Mouse (Mus musculus) hindbrain, embryonic 12.5 days (tissue): ENCODE measurements around the gene Wdr90. TPM values are rescaled to one million over a fixed set of nuclear protein-coding genes. Genes with fewer than 3 reads are reported as not detected.
A peak's percentile ranks its signal among the peaks of the same experiment; 100 is the strongest.

Source experiments
- ATAC-seq: fragments of 200-750 bp; cut with Nextera tagmentation; 2 replicates; pipeline ENCODE4 v1.8.0; 2017; ENCODE audit warnings: moderate TSS enrichment; ENCODE audit not compliant: low FRiP score
- H3K27ac ChIP-seq: fragments of 300-500 bp; sonication (generic); 2 replicates; pipeline ENCODE4 v1.5.1; 2016; ENCODE audit warnings: mild to moderate bottlenecking
- H3K27me3 ChIP-seq: fragments of 300-500 bp; sonication (generic); 2 replicates; pipeline ENCODE4 v1.6.1; 2016; ENCODE audit warnings: mild to moderate bottlenecking
- H3K36me3 ChIP-seq: fragments of 300-500 bp; sonication (generic); 2 replicates; pipeline ENCODE4 v1.6.1; 2016; ENCODE audit warnings: mild to moderate bottlenecking
- H3K4me1 ChIP-seq: fragments of 300-500 bp; sonication (generic); 2 replicates; pipeline ENCODE4 v1.6.1; 2016
- H3K4me2 ChIP-seq: fragments of 300-500 bp; sonication (generic); replicated peaks from 2 replicates; pipeline ENCODE4 v1.6.1; 2016; ENCODE audit warnings: mild to moderate bottlenecking
- H3K4me3 ChIP-seq: fragments of 300-500 bp; sonication (generic); 2 replicates; pipeline ENCODE4 v1.5.1; 2016; ENCODE audit warnings: mild to moderate bottlenecking
- H3K9ac ChIP-seq: fragments of 300-500 bp; sonication (generic); 2 replicates; pipeline ENCODE4 v1.6.1; 2016; ENCODE audit warnings: mild to moderate bottlenecking, moderate library complexity
- H3K9me3 ChIP-seq: fragments of 300-500 bp; sonication (generic); replicated peaks from 2 replicates; pipeline ENCODE4 v1.6.1; 2016; ENCODE audit warnings: mild to moderate bottlenecking
- WGBS: fragments of 180-500 bp; shearing (Covaris S2); methylation state at CpG from one replicate; pipeline ENCODE4 v1.1.7; 2016; 5-methylcytosine and 5-hydroxymethylcytosine counted together
- microRNA-seq: library from miRNA; unstranded; fragments of <30 nt; microRNA quantifications from one replicate; pipeline ENCODE4, GENCODE M21; 2017
- polyA plus RNA-seq: library from polyadenylated mRNA; unstranded; fragments of >200 nt; fragmentation: Nextera tagmentation; extraction: Ambion mirVana; gene quantifications from 2 replicates; pipeline ENCODE4 v1.2.1, GENCODE M21; 2016

Wdr90 gene
- polyA plus RNA-seq, 1 experiment from 2014 or later = 30.0 TPM

- WGBS = 82% methylated on average over 4 of the region's 4 CpGs
- Histone ChIP-seq H3K4me1 (peaks cover 53% of the 10 kb centered on the region), H3K9me3 (no peaks in the 10 kb centered on the region), H3K4me3 (no peak overlapping the region), H3K27me3 (peaks cover 5% of the 10 kb centered on the region), H3K27ac (no peak overlapping the region), H3K4me2 (no peak overlapping the region), H3K9ac (no peak overlapping the region), H3K36me3 (no peaks in the 10 kb centered on the region)
- no peak for ATAC-seq
Observed at GRCm38 (mm10) chr17:25806507-25806906, 54.8 kb downstream of the Wdr90 start.

- WGBS = 4% methylated on average over 10 of the region's 10 CpGs
- H3K27ac ChIP-seq = peak overlapping the region; percentile 94
- H3K4me1 ChIP-seq = peaks cover 29% of the 10 kb centered on the region
- H3K4me2 ChIP-seq = peak overlapping the region; percentile 39
- H3K9me3 ChIP-seq = no peaks in the 10 kb centered on the region
- H3K9ac ChIP-seq = peak overlapping the region; percentile 28
- H3K36me3 ChIP-seq = no peaks in the 10 kb centered on the region
- ATAC-seq = peak; percentile 93
- no peak overlapping the region; the same call in 1 of the 2 replicates for H3K4me3 ChIP-seq
- H3K27me3 ChIP-seq = no peaks in the 10 kb centered on the region; the same call in 1 of the 2 replicates
Observed at GRCm38 (mm10) chr17:25802825-25803517, 58.3 kb downstream of the Wdr90 start.

DNA sequence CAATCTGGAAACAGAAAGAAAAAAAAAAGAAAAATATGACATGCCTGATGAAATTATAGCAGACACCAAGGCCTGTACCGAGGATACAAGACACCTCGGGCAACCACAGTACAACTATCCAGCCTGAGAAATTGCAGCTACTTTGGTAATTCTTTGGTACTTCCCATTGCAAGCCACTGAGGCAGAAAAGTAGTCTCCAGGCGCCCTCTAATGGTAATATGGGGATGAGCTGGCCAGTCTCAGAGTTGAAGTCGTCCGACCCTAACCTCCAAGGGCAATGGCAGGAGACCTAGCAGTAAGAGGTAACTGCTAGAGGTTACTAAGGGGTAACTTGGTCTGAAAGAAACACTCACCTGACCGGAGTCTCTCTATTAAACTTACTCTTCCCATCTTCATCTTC is 60.3 kb downstream of the Wdr90 start:
- 7% methylated on average over 6 of the region's 6 CpGs for WGBS
- ATAC-seq = no peak
- no peaks in the 10 kb centered on the region; the same call in 1 of the 2 replicates for H3K27me3 ChIP-seq
- no peak overlapping the region for H3K4me3 ChIP-seq
- peaks cover 40% of the 10 kb centered on the region for H3K4me1 ChIP-seq
- no peaks in the 10 kb centered on the region for H3K9me3 ChIP-seq
- no peak overlapping the region for H3K4me2 ChIP-seq
- H3K9ac ChIP-seq = no peak overlapping the region
- H3K27ac ChIP-seq = no peak overlapping the region
- H3K36me3 ChIP-seq = no peaks in the 10 kb centered on the region

GRCm38 (mm10) chr17:25796951-25797369 is 64.3 kb downstream of the Wdr90 start, which contains the start of gene Metrn:
Gene Metrn (minus strand): TSS chr17:25797136.
- peak within 1 kb of the TSS; percentile 76 for H3K4me3 ChIP-seq
- no peaks in the 10 kb centered on the region for H3K36me3 ChIP-seq
- H3K27ac ChIP-seq = peak within 1 kb of the TSS; percentile 93
- no peaks in the 10 kb centered on the region for H3K9me3 ChIP-seq
- H3K27me3 ChIP-seq = no peaks in the 10 kb centered on the region
- H3K9ac ChIP-seq = peak within 1 kb of the TSS; percentile 73
- peak within 1 kb of the TSS; percentile 92 for H3K4me2 ChIP-seq
- 0% methylated on average over 35 of the region's 35 CpGs for WGBS
- peaks cover 51% of the 10 kb centered on the region for H3K4me1 ChIP-seq
- peak; percentile 70 for ATAC-seq

DNA sequence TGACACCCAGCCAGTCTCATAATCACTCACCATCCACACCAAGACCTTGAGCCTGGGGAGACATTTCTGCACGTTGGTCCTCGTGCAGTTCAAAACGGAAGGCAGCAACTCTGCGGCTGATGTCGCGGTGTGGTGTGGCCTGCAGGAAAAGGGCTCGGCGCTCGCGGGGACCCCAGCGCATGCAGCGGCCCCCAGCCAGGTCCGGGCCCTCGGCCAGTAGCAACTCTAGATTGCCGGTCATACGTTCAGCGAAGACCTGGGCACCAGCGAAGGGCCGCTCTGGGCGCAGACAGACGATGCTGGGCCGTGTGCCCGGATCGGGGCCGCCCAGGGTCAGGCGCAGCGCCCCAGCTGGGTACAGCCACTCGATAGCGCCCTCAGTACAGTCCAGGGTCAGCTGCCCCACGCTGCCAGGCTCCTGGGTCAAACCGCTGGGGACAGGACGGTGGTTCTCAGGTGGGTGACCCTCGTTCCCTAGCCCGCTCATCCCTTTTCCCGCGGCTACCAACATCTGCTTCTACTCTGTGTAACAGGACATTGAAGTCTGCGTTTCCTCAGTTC is 65.0 kb downstream of the Wdr90 start:
- Histone ChIP-seq H3K4me1 (peaks cover 53% of the 10 kb centered on the region), H3K9ac (peak overlapping the region; percentile 73), H3K4me3 (peak overlapping the region; percentile 76), H3K27ac (peak overlapping the region; percentile 93), H3K27me3 (no peaks in the 10 kb centered on the region), H3K36me3 (no peaks in the 10 kb centered on the region), H3K4me2 (peak overlapping the region; percentile 92), H3K9me3 (no peaks in the 10 kb centered on the region)
- WGBS = 1% methylated on average over 37 of the region's 37 CpGs
- ATAC-seq = no peak

- 4% methylated on average over 6 of the region's 6 CpGs for WGBS
- H3K27me3 ChIP-seq = no peaks in the 10 kb centered on the region
- no peaks in the 10 kb centered on the region for H3K36me3 ChIP-seq
- H3K9me3 ChIP-seq = no peaks in the 10 kb centered on the region
- no peak for ATAC-seq
- H3K4me2 ChIP-seq = peak within 1 kb of the TSS; percentile 92
- H3K4me3 ChIP-seq = peak within 1 kb of the TSS; percentile 76
- peak within 1 kb of the TSS; percentile 73 for H3K9ac ChIP-seq
- H3K27ac ChIP-seq = peak within 1 kb of the TSS; percentile 93
- H3K4me1 ChIP-seq = peaks cover 58% of the 10 kb centered on the region
Observed at GRCm38 (mm10) chr17:25795609-25796092, 65.7 kb downstream of the Wdr90 start, which contains the start of gene AC134908.4. Gene AC134908.4 (minus strand): TSS chr17:25795659.

- Histone ChIP-seq H3K4me1 (peaks cover 61% of the 10 kb centered on the region), H3K9me3 (no peaks in the 10 kb centered on the region), H3K27me3 (no peaks in the 10 kb centered on the region), H3K36me3 (no peaks in the 10 kb centered on the region), H3K27ac (peak overlapping the region; percentile 93), H3K9ac (peak overlapping the region; percentile 73), H3K4me2 (peak overlapping the region; percentile 92), H3K4me3 (peak overlapping the region; percentile 76)
- 39% methylated on average over 17 of the region's 17 CpGs for WGBS
- ATAC-seq = no peak
Observed at GRCm38 (mm10) chr17:25794998-25795397, 66.3 kb downstream of the Wdr90 start.

Small RNAs within 50 kb of the gene (microRNA-seq; reads per million reads assigned to microRNA genes)
- gene Mir3082 = not detected

Other genes with a start within 250 kb of the Wdr90 start
- 0.54 and 0.77 TPM in 2 replicates for gene Gng13, start 144.3 kb downstream of the Wdr90 start, polyA plus RNA-seq
- 21.4 and 26.8 TPM in 2 replicates for gene Chtf18, start 134.1 kb downstream of the Wdr90 start, polyA plus RNA-seq
- 19.3 and 20.3 TPM in 2 replicates for gene Rpusd1, start 133.8 kb downstream of the Wdr90 start, polyA plus RNA-seq
- not detected in 2 replicates for gene Mslnl, start 125.5 kb downstream of the Wdr90 start, polyA plus RNA-seq
- 0.75 TPM in 1 of 2 replicates, not detected in the other for gene Msln, start 107.1 kb downstream of the Wdr90 start, polyA plus RNA-seq
- 25.1 and 26.8 TPM in 2 replicates for gene Narfl, start 87.7 kb downstream of the Wdr90 start, polyA plus RNA-seq
- gene Haghl, start 75.8 kb downstream of the Wdr90 start, polyA plus RNA-seq = 98.4 and 105 TPM in 2 replicates
- gene Ccdc78, start 74.9 kb downstream of the Wdr90 start, polyA plus RNA-seq = 0.40 and 0.63 TPM in 2 replicates
- gene Fam173a, start 68.6 kb downstream of the Wdr90 start, polyA plus RNA-seq = 69.7 and 76.0 TPM in 2 replicates
- gene AC134908.4, start 65.8 kb downstream of the Wdr90 start, polyA plus RNA-seq = 0.98 TPM in 1 of 2 replicates, not detected in the other
- gene Metrn, start 64.4 kb downstream of the Wdr90 start, polyA plus RNA-seq = 62.2 and 71.0 TPM in 2 replicates
- 22.8 and 23.5 TPM in 2 replicates for gene Fbxl16, start 52.4 kb downstream of the Wdr90 start, polyA plus RNA-seq
- 25.9 and 27.0 TPM in 2 replicates for gene Wdr24, start 37.9 kb downstream of the Wdr90 start, polyA plus RNA-seq
- gene Jmjd8, start 32.6 kb downstream of the Wdr90 start, polyA plus RNA-seq = 64.0 and 64.7 TPM in 2 replicates
- gene Stub1, start 28.1 kb downstream of the Wdr90 start, polyA plus RNA-seq = 271 and 291 TPM in 2 replicates
- 6.1 and 7.5 TPM in 2 replicates for gene Rhbdl1, start 24.2 kb downstream of the Wdr90 start, polyA plus RNA-seq
- gene Gm20683, start 19.7 kb downstream of the Wdr90 start, polyA plus RNA-seq = 3.9 TPM in 2 replicates
- 18.5 and 19.4 TPM in 2 replicates for gene Rhot2, start 16.6 kb downstream of the Wdr90 start, polyA plus RNA-seq
- gene Mcrip2, start 7.3 kb upstream of the Wdr90 start, polyA plus RNA-seq = 6.2 and 6.3 TPM in 2 replicates
- 48.7 and 53.2 TPM in 2 replicates for gene Mettl26, start 13.6 kb upstream of the Wdr90 start, polyA plus RNA-seq
- gene Wfikkn1, start 19.4 kb upstream of the Wdr90 start, polyA plus RNA-seq = 0.29 and 0.90 TPM in 2 replicates
- gene Rab40c, start 58.2 kb upstream of the Wdr90 start, polyA plus RNA-seq = 42.1 and 43.6 TPM in 2 replicates
- gene Pigq, start 83.4 kb upstream of the Wdr90 start, polyA plus RNA-seq = 53.6 and 57.5 TPM in 2 replicates
- gene Nhlrc4, start 83.5 kb upstream of the Wdr90 start, polyA plus RNA-seq = 0.27 TPM in 1 of 2 replicates, not detected in the other
- 0.17 and 0.18 TPM in 2 replicates for gene A930017K11Rik, start 91.1 kb upstream of the Wdr90 start, polyA plus RNA-seq
- 32.5 and 32.6 TPM in 2 replicates for gene Capn15, start 124.3 kb upstream of the Wdr90 start, polyA plus RNA-seq
- gene Rab11fip3, start 208.1 kb upstream of the Wdr90 start, polyA plus RNA-seq = 37.1 and 42.8 TPM in 2 replicates
- gene Decr2, start 228.8 kb upstream of the Wdr90 start, polyA plus RNA-seq = 33.1 and 33.8 TPM in 2 replicates
- 50.4 and 52.9 TPM in 2 replicates for gene Nme4, start 234.1 kb upstream of the Wdr90 start, polyA plus RNA-seq